Mouse (Mus musculus) myocyte (in vitro differentiated cells): ENCODE measurements around the gene Slc23a2. TPM values are rescaled to one million over a fixed set of nuclear protein-coding genes. Genes with fewer than 3 reads are reported as not detected.

Experiments used
- H3K27me3 ChIP-seq: one replicate; pipeline ENCODE4 v1.6.1; 2011; ENCODE audit not compliant: control insufficient read depth, insufficient read depth, insufficient read length
- H3K36me3 ChIP-seq: one replicate; pipeline ENCODE4 v1.6.1; 2011; ENCODE audit not compliant: control insufficient read depth, insufficient read depth
- H3K4me2 ChIP-seq: one replicate; pipeline ENCODE4 v1.6.1; 2011; ENCODE audit warnings: low read depth, control low read depth
- H3K4me3 ChIP-seq: one replicate; pipeline ENCODE4 v1.5.1; 2011; ENCODE audit warnings: mild to moderate bottlenecking, control low read depth, moderate library complexity
- H3K79me2 ChIP-seq: one replicate; pipeline ENCODE4 v1.6.1; 2011; ENCODE audit not compliant: control insufficient read depth, insufficient read depth
- H3ac ChIP-seq: one replicate; pipeline ENCODE4 v1.6.1; 2011; ENCODE audit not compliant: control insufficient read depth, insufficient read length
- CEBPB ChIP-seq: IDR thresholded peaks from 2 replicates; pipeline ENCODE4 v1.6.1; 2011; ENCODE audit warnings: mild to moderate bottlenecking, moderate library complexity; ENCODE audit not compliant: poor library complexity, insufficient read depth, severe bottlenecking
- E2F4 ChIP-seq: IDR thresholded peaks from one replicate; pipeline ENCODE4 v1.6.1; 2011; ENCODE audit warnings: mild to moderate bottlenecking, control low read depth, moderate library complexity; ENCODE audit not compliant: insufficient read depth
- MAX ChIP-seq: IDR thresholded peaks from one replicate; pipeline ENCODE4 v1.6.1; 2011; ENCODE audit warnings: low read depth, mild to moderate bottlenecking, control low read depth
- MYOD1 ChIP-seq, 3 experiments: IDR thresholded peaks; one replicate each; pipeline ENCODE4 v1.6.1; 2011; ENCODE audit warnings: control low read depth in 2 of 3, low read depth in 2 of 3, mild to moderate bottlenecking in 2 of 3, moderate library complexity in 1 of 3; ENCODE audit not compliant: insufficient read length in 2 of 3, control insufficient read depth in 1 of 3
- MYOG ChIP-seq, 3 experiments: IDR thresholded peaks; one replicate each; pipeline ENCODE4 v1.6.1; 2011; ENCODE audit warnings: control low read depth in 2 of 3, low read depth in 2 of 3, mild to moderate bottlenecking in 2 of 3; ENCODE audit not compliant: insufficient read length in 2 of 3, control insufficient read depth in 1 of 3, insufficient read depth in 1 of 3
- POLR2A ChIP-seq: IDR thresholded peaks from one replicate; pipeline ENCODE4 v1.6.1; 2011; ENCODE audit warnings: low read depth, mild to moderate bottlenecking, control low read depth, moderate library complexity; ENCODE audit not compliant: insufficient read length
- POLR2AphosphoS2 ChIP-seq: IDR thresholded peaks from one replicate; pipeline ENCODE4 v1.6.1; 2011; ENCODE audit warnings: low read depth, control low read depth; ENCODE audit not compliant: insufficient read length
- REST ChIP-seq: IDR thresholded peaks from one replicate; pipeline ENCODE4 v1.6.1; 2011; ENCODE audit warnings: mild to moderate bottlenecking, control low read depth, moderate library complexity; ENCODE audit not compliant: insufficient read depth, insufficient read length
- SRF ChIP-seq: IDR thresholded peaks from one replicate; pipeline ENCODE4 v1.6.1; 2011; ENCODE audit warnings: low read depth; ENCODE audit not compliant: control insufficient read depth, insufficient read length
- TCF12 ChIP-seq: IDR thresholded peaks from one replicate; pipeline ENCODE4 v1.6.1; 2011; ENCODE audit warnings: mild to moderate bottlenecking, control low read depth; ENCODE audit not compliant: poor library complexity, insufficient read depth, severe bottlenecking
- TCF3 ChIP-seq: IDR thresholded peaks from one replicate; pipeline ENCODE4 v1.6.1; 2011; ENCODE audit warnings: low read depth, control low read depth; ENCODE audit not compliant: insufficient read length
- USF1 ChIP-seq: IDR thresholded peaks from one replicate; pipeline ENCODE4 v1.6.1; 2011; ENCODE audit warnings: low read depth, mild to moderate bottlenecking, control low read depth, moderate library complexity
- polyA plus RNA-seq: library from polyadenylated mRNA; unstranded; fragments of >200 nt; fragmentation: generic; extraction: Trizol; gene quantifications from one replicate; pipeline ENCODE4 v1.2.1, GENCODE M21; 2012; ENCODE audit warnings: missing spikeins

Slc23a2 gene
- polyA plus RNA-seq, 1 experiment, result 14.5 TPM

DNA sequence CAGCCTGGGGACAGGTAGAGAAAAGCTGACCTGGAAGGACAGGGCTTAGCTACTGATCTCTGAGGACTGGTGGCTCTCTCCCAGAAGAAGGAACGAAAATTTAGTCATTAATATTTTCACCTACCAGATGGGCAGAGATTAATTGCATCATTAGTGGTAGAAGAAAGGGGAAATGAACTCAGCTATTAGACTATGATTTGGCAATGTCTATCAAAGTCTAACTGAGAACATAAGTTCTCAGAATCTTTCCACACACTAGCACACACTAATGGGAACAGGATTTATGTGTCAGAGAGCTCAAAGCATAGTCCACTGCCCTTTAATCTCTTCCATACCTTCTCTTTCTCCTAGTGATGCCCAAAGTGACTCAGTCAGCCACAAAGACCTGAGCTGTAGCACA, 6.0 kb upstream of the Slc23a2 start:
- H3K4me2 ChIP-seq, result no peak overlapping the region
- H3K36me3 ChIP-seq, result no peaks in the 10 kb centered on the region
- no peak overlapping the region for H3ac ChIP-seq
- TF ChIP-seq TCF3 (no peak), E2F4 (no peak), SRF (no peak), POLR2A (no peak), TCF12 (no peak), USF1 (no peak), POLR2AphosphoS2 (no peak), CEBPB (no peak), MYOG (IDR thresholded peaks at IDR 0.05; ENCODE audit: control insufficient read depth in 1 of 3, insufficient read depth in 1 of 3, insufficient read length in 2 of 3, low read depth in 2 of 3) (no peak), REST (no peak), MYOD1 (IDR thresholded peaks at IDR 0.05; ENCODE audit: control insufficient read depth in 1 of 3, insufficient read length in 2 of 3, low read depth in 2 of 3) (no peak), MAX (no peak)
- no peaks in the 10 kb centered on the region for H3K27me3 ChIP-seq
- H3K79me2 ChIP-seq, result no peaks in the 10 kb centered on the region
- H3K4me3 ChIP-seq, result no peak overlapping the region

DNA sequence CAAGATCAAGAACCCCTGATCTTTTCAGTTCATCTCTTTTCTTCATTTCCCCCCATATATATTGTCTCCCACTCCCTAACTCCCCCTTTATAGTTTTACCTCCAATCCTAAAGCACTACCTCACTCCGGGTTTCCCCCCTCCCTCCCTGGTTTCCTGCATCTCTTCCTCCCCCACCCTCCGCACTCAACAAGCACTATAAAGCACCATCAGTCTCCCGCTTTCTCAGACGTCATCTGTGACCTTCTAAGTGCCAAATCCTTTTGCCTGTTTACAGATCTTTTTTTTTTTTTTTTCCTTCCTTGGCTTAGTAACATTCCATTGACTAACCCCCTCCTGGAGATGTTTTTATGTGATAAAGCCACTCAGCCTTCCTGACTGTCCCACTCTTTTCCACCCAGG, 1.6 kb upstream of the Slc23a2 start:
- Histone ChIP-seq H3K79me2 (peaks cover 31% of the 10 kb centered on the region), H3K36me3 (no peaks in the 10 kb centered on the region), H3K4me2 (no peak overlapping the region), H3K27me3 (no peaks in the 10 kb centered on the region), H3ac (no peak overlapping the region), H3K4me3 (no peak overlapping the region)
- TF ChIP-seq TCF3 (no peak), POLR2A (no peak), E2F4 (no peak), REST (no peak), CEBPB (no peak), MYOD1 (IDR thresholded peaks at IDR 0.05; ENCODE audit: control insufficient read depth in 1 of 3, insufficient read length in 2 of 3, low read depth in 2 of 3) (no peak), USF1 (no peak), MAX (no peak), TCF12 (no peak), MYOG (IDR thresholded peaks at IDR 0.05; ENCODE audit: control insufficient read depth in 1 of 3, insufficient read depth in 1 of 3, insufficient read length in 2 of 3, low read depth in 2 of 3) (no peak), POLR2AphosphoS2 (no peak), SRF (no peak)

DNA sequence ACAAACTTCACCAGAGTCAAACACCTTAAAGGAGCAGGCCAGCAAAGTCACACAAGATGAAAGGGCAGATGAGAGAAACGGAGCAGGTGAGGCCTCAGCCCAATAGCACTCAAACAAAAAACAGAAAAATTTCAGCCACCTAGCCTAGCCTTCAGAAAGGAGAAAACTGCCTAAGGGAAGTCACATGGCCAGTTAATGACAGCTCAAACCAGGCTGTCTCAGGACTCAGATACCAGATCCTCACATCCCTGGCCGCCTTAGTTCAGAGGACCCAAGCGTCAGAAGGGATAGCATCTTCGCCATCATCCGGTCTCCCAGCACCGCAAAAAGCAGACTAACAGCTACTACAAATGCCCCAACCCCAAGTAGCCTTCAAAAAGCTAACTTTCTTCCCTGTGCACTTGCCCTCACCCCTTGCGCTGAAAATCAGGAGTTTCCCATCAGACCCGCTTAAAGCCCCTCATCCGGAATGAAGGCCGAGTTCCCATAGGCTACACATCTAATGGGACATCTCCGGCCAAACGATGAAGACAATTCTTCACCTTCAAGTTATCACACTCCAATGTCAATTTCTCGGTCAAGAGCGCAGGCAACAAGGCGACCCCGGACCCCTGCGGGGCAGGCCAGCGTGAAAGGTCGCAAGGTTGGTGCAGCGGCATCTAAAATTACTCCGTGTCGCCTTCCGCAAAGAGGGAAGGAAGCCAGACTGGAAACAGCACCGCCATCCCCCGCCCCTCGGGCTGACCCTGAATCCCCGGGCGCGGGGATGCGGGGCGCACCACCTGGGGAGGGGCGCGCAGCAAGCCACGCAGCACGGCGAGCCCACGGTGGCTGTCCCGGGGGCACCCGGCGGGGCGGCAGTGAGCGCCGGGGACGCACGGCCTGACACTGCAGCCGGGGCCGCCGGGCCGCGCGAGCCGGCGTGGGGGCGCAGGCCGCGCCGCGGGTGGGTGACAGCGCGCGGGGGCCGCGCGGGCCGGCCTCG, 673 bp downstream of the Slc23a2 start:
- Histone ChIP-seq H3K79me2 (peaks cover 53% of the 10 kb centered on the region), H3K27me3 (no peaks in the 10 kb centered on the region), H3ac (peak overlapping the region; percentile 91), H3K4me2 (peak overlapping the region; percentile 91), H3K4me3 (peak overlapping the region; percentile 40), H3K36me3 (no peaks in the 10 kb centered on the region)
- TF ChIP-seq MYOG (IDR thresholded peaks at IDR 0.05; ENCODE audit: control insufficient read depth in 1 of 3, insufficient read depth in 1 of 3, insufficient read length in 2 of 3, low read depth in 2 of 3), result no peak
- TF ChIP-seq USF1, result peak; percentile 71

DNA sequence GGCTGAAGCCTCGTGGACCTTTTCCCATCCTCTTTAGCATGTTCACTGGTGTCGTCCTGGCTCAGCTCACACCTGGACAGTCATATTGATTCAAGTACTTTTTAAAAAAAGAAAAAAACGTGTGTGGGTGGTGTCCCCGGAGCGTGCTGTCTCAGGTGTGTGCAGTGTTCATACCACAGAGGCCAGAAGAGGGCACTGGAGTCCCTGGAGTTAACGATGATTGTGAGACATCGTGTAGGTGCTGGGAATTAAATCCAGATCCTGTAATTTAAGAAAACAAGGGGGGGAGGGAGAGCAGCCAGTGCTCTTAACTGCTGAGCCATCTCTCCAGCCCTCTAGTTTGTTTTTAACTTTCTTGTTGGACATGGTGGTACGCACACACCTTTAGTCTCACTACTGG, 2.3 kb downstream of the Slc23a2 start:
- TF ChIP-seq MAX, result no peak
- no peak for TF ChIP-seq POLR2A
- TF ChIP-seq POLR2AphosphoS2, result no peak
- TF ChIP-seq MYOD1 (IDR thresholded peaks at IDR 0.05; ENCODE audit: control insufficient read depth in 1 of 3, insufficient read length in 2 of 3, low read depth in 2 of 3), result no peak
- no peak for TF ChIP-seq TCF12
- no peak for TF ChIP-seq CEBPB
- TF ChIP-seq TCF3, result no peak
- TF ChIP-seq E2F4, result no peak
- TF ChIP-seq REST, result no peak
- TF ChIP-seq MYOG (IDR thresholded peaks at IDR 0.05; ENCODE audit: control insufficient read depth in 1 of 3, insufficient read depth in 1 of 3, insufficient read length in 2 of 3, low read depth in 2 of 3), result no peak
- TF ChIP-seq SRF, result no peak
- TF ChIP-seq USF1, result no peak
- H3K4me3 ChIP-seq, result no peak overlapping the region

DNA sequence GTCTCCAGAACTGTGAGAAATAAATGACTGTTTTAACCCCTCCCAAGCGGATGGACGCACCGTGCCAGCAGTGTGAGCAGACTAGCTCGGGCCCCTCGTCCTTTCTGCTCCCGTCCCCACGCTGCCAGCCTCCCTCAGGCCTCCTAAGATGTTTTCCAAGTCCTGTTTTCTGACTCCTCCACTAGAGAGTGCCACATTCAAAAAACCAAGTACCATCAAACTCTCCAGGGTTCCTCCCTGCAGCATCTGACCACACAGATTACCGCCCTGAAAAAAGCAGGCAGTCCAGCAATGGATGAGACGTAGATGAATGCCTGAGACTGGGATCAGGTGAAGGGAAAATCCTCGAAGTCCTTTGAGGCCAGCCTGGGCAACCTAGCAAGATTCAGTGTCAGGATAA, 4.4 kb downstream of the Slc23a2 start:
- no peak overlapping the region for H3K4me2 ChIP-seq
- H3ac ChIP-seq, result no peak overlapping the region
- H3K27me3 ChIP-seq, result no peaks in the 10 kb centered on the region
- H3K36me3 ChIP-seq, result no peaks in the 10 kb centered on the region
- TF ChIP-seq POLR2A (no peak), USF1 (no peak), REST (no peak), E2F4 (no peak), MAX (no peak), TCF12 (no peak), MYOD1 (IDR thresholded peaks at IDR 0.05; ENCODE audit: control insufficient read depth in 1 of 3, insufficient read length in 2 of 3, low read depth in 2 of 3) (no peak), POLR2AphosphoS2 (no peak), MYOG (IDR thresholded peaks at IDR 0.05; ENCODE audit: control insufficient read depth in 1 of 3, insufficient read depth in 1 of 3, insufficient read length in 2 of 3, low read depth in 2 of 3) (no peak), CEBPB (no peak), TCF3 (no peak), SRF (no peak)
- no peak overlapping the region for H3K4me3 ChIP-seq
- H3K79me2 ChIP-seq, result peaks cover 90% of the 10 kb centered on the region

More for the DNA sequence above, 2.3 kb downstream of the Slc23a2 start:
- no peak overlapping the region for H3ac ChIP-seq
- no peaks in the 10 kb centered on the region for H3K36me3 ChIP-seq
- H3K27me3 ChIP-seq, result no peaks in the 10 kb centered on the region
- H3K79me2 ChIP-seq, result peaks cover 70% of the 10 kb centered on the region
- no peak overlapping the region for H3K4me2 ChIP-seq
